Mouse (Mus musculus) left cerebral cortex, postnatal 25 days (tissue): ENCODE measurements around the gene Igsf8. TPM values are rescaled to one million over a fixed set of nuclear protein-coding genes. Genes with fewer than 3 reads are reported as not detected.

ENCODE experiments used
- DNase-seq, 2 experiments: peaks; one replicate each; pipeline ENCODE4 v3.0.0; 2022; ENCODE audit warnings: low spot score in 2 of 2, mixed read lengths in 1 of 2
- intact Hi-C: fragments of 180-260 bp; cut with DNase I; formaldehyde crosslinking; loops from one replicate; pipeline ENCODE4 v1.15.1; 2025
- total RNA-seq, 2 experiments: library from RNA; stranded (reverse); gene quantifications; 2 replicates each; pipeline ENCODE4 v1.2.3; 2021

Gene Igsf8
- total RNA-seq, 2 experiments from 2014 or later: 232 to 242 TPM

DNA sequence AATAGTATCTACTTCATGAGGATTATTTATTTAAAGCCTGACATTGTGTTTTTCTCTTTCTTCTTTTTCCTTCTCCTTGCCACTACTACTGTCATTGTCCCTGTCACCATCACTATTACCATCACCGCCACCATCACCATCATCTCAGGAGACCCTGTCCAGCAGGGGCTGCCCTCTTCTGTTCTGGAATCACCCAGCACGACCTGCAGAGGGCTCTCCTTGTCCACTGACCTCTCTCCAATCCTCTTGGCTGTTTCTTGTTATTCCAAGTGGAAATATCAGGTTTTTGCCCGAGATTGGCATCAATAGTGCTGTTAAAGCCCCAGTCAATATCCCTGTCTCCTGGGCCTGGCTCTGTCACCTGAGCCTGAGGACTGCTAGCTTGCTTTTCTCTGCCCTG is 72.1 kb downstream of the Igsf8 start:
- intact Hi-C loops: no loop called here
- DNase-seq: no peak

DNA sequence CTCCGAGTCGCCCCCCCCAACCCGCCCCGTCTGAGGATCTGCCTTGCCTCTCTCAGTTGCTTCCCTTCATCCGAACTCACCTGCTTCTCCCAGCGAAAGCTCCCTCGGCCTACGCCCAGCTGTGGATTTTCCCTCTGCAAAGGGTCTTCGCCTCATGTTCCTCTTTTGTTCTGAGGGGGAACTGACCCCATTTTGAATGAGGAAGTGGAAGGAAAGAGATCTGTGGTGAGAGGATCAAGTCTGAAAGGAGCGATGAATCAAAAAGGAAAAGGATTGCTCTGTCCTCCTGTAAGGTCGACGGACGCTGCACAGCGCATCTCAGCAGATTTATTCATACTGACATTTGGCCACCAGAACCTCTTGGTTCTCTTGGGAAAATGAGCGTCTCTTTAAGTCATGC is 74.4 kb downstream of the Igsf8 start:
- DNase-seq: no peak
- intact Hi-C loops: no loop called here

DNA sequence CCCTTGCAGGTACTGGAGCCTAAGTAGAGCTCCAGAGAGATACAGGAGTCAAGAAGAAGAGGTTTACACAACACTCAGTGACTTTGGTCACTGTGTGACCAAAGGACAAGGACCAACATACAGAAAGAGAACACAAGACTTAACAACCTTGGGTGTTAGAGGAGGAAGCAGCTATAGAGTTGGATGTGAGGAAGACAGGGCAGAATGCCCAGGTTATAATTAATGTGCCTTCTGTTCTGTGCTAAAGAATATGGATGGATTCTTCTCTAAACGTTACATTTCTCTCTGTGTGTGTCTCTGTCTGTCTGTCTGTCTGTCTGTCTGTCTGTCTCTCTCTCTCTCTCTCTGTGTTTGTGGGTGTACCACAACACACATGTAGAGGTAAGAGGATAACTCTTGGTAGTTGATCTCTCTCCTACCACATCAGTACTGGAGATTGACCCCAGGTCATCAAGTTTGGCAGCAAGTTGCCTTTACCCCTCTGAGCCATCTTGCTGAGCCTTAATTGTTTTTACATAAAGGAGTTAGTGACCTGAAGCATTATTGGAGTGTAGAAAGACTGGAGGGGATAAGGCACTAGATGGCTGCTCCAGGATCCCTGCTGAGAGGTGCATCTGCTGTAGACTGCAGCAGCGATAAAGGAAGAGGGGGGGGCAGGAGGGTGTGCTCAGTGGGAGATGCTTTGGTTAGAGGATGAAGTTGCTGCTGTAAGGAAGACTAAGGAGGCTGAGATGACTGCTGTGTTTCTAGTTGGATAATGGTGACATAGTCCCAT is 76.2 kb downstream of the Igsf8 start:
- peak in 1 of 2 experiments; percentile 30 for DNase-seq
- intact Hi-C loops: no loop called here

DNA sequence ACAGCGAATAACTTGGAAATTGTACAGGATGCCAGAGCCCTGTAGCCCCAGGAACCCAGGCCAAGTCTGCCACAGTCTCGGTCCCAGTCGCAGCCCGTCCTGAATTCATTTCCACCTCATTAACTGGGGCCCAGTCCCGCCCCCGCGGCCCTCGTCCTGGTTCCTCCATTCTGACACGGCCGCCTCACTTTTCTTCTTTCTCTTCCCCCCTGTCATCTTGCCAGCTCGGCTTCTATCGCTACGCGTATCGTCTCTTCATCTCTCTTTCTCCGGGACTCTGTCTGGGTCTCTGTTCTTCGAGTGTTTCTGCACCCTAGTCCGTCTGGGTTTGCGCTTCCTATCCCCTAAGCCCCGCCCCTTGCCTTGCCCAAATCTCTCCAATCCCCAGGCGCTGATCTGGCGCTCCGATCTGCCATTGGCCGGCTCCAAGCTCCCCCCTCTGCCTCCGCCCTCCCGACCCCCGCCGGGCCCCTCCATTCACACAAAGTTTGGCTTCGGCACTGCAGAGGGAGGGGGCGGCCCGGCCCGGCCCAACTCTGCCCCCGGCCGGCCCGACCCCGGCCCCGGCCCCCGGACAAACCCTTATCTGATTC is 79.4 kb downstream of the Igsf8 start, which contains the start of gene Kcnj10:
TSS of gene Kcnj10 (plus strand) at position 482 of the 593 bp plus-strand sequence.
- intact Hi-C loops: no loop called here

DNA sequence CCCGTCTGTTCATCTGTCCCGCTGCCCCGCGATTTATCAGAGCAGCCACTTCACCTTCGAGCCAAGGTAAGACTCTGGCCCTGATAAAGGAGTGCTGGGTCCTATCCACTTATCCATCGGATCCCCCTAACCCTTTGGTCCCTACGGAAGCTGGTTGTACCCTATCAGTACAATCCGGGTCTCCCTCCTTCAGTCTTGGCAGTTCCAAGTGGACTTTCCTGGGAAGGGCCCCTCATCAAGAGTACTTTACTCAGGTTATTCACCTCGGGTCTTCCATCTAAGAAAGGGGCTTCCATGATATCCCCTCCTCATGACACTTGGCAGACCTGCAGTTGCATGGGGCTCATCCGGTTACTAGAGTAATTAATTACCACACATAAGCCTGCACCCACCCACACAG is 79.9 kb downstream of the Igsf8 start:
- DNase-seq: no peak
- intact Hi-C loops: no loop called here

More for the DNA sequence above, 79.4 kb downstream of the Igsf8 start, which contains the start of gene Kcnj10:
- DNase-seq: peak; percentile 67 to 81

DNA sequence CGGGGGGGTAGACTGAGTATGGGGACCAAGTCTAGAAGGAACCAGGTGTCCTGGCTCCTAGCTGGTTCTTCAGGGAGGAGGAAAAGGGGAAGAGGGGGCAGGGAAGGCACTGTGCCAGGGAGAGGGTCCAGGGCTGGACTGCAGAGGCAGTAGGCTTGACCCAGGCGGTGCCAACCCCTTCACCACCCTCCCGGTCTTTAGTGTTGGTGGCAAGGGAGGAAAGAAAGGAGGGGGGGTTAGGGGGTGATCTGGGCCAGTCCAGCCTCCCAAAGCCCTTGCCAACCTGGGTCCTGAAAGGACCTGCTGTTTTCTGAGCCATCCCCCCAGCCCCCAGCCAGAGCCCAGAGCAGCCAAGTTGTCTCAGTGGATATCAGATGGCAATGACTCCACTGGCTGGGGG is 81.3 kb downstream of the Igsf8 start:
- intact Hi-C loops: no loop called here
- DNase-seq: peak; percentile 51 to 78

DNA sequence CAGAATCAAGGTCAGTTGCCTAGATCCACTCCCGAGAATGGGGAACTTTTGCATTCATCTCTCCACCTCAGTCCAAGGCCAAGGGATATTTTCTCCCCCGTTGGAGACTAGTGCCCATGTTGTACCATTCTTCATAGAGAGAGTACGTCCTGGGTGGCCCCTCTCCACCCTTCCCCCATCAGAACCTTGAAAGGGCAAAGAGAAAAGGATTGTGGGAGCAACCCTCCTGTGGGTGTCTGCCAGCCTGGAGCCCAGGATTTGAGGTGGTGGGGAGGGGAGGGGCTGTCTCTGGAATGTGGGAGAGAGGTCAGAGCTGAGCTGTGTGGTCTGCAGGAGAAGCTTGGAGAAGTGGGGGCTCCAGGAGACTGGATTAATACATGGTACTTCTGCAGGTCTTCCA is 82.5 kb downstream of the Igsf8 start:
- peak in 1 of 2 experiments; percentile 34 for DNase-seq
- intact Hi-C loops: no loop called here

DNA sequence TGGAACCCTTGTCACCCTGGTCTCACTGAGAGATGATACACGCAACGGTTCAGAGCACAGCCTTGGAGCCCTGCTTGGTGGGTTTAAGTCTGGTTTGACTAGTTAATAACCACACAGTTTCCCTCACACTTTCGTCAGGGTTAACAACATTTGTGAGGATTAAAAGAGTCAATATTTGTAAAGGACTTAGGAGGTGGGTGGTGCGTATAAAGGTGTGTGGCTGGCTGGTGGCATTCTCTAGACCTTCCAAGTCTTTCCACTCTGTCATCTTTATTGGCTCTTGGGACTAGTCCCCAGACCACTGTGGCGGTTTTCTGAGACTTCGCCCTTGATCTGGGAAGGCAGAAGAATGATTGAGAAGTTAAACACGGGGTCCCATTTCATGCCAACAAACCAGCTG is 83.4 kb downstream of the Igsf8 start:
- intact Hi-C loops: no loop called here
- no peak for DNase-seq

DNA sequence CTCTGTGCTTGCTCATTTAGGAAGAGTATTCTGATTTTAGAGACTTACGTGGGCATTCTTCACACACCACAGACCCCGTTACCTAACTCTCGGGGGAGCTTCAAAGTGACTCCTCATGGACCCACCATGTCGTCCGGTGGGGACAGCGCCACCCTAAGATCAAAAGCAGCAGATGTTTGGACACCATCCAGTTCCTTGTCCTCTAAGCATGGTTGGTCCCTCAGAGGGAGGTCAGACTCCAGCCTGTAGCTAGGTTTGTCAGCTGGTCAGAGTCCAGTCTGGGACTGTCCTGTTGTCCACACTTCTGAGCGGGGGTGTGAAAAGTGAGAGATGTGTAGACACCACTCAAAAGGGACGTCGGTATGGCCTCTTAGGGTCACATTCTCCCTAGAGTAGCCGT is 85.3 kb downstream of the Igsf8 start:
- intact Hi-C loops: no loop called here
- DNase-seq: no peak

DNA sequence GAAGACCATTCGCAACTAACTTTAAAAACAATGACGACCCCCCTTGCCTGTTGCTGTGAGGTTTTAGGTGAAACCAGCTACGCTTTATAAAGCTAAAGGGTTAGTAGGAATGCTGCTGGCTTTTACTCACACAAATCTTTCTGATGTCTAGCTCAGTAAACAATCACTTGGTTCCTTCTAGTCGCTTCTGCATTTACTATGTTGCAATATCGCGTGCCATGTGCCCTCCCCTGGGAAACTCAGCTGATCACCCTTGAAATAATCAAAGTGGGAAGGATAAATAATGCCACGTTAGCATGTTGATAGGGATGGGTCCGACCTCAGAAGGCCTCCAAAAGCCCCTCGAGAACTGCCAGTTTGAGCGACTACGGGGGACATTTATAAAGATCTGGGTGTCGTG is 85.9 kb downstream of the Igsf8 start:
- intact Hi-C loops: no loop called here
- no peak for DNase-seq

DNA sequence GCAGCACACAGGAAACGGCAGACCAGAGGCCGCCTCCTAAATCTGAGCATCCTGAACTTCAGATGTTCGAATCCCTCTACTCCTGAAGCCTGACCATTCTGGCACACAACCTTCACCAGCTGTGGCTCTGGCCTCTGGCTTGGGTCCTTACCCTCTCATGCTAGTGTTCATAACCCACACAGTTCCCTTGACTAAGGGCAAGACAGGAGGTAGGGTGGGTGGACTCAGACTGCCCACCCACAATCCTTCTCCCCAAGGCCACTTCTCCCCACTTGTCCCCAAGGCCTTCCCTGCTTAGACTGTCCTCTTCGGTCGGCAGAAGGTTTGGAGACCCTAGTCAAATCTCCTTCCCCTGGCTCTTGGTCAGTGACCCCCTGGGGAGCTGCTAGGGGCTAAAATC is 88.1 kb downstream of the Igsf8 start:
- DNase-seq: no peak
- intact Hi-C loops: no loop called here

DNA sequence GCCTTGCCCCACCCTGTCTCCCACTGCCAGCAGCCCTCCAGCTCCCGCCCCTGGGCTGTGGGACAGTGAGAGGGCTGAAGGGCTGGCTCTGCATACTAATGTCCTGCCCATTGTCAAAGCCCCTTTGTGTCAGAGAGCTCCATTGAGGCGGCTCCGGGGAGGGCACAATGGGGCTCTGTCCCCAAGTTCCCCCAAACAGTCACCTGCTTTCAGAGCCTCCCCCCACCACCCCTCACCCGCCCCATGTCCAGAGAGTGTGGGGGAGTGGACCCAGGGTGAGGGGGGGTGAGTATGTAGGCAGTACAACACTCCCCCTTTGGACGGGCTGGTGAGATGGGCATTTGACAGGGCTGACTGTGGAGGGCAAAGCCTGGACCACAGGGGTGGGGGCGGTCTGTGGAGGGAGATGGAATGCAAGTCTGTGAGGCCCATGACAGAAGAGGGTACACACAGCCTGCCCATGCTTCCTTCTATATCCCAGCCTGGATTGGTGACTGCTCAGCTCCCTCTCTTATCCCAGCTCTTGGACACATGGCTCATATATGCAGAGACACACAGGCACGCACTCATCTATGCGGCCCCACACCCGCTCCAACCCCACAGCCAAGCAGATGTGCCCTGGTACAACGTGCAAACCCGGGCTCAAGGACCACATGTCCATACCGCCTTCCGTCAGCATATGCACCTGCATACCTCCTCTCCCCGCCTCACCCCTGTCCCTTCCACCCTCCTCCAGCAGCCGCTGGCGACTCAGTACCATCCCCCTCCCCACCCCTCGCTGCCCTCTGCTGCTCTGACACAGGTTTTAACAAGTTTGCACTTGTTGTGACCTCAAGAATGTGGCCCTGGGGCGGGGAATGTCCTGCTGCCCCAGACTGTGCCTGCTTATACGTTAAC is 88.7 kb downstream of the Igsf8 start:
- DNase-seq: peak in 1 of 2 experiments; percentile 81
- intact Hi-C loops: no loop called here

DNA sequence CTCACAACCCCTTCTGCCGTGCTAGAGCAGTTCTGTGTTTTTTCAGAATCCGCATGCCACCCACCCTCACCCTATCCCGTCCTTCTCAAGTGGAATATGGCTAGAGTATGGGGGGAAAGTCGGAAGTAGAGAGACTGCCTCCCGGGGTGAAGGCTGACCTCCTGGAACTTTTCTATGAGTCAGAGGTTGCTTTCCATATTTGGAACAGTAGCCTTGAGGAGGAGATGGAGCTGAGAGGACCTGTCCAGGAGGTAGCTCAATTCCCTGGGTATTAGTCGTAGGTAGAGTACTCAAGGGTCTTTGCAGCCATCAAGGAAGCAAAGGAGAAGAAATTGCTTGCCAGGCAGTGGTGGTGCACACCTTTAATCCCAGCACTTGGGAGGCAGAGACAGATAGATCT is 90.6 kb downstream of the Igsf8 start:
- intact Hi-C loops: no loop called here
- DNase-seq: no peak

DNA sequence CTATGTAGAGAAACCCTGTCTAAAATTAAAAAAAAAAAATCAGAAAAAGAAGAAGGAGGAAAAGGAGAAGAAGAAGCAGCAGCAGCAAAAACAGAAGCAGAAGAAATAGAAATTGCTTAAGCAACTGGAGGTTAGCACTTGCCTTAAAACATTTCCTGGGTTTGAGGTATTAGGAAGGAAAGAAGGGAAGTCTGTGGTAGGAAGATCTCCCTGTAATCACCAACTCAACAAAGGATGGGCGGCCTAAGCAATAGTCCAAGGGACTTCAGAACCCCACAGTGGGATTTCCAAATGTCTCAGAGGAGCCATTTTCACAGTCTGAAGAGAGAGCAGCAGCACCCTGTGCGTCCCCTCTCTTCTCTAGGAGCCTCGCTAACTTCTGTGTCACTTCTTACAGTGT is 91.0 kb downstream of the Igsf8 start:
- DNase-seq: no peak
- intact Hi-C loops: no loop called here

DNA sequence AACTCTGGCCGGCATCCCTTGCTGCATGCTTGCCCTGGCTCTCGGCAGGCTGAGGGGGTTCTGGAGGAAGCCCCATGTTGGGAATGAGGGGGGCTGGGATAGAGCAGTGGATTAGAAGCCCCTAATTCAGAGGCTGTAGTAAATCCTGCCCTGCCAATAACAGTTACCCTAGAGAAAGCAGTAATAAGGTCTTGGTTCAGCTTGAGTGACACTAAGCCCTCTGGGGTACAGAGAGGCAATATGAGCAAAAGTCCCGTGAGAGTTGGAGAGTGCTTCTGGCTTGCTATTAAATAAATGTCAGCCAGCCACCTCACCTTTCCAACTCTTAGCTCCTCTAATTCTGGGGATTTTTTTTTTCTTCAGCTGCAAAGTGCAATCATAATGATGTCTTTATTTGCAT is 93.9 kb downstream of the Igsf8 start:
- intact Hi-C loops: no loop called here
- DNase-seq: no peak

DNA sequence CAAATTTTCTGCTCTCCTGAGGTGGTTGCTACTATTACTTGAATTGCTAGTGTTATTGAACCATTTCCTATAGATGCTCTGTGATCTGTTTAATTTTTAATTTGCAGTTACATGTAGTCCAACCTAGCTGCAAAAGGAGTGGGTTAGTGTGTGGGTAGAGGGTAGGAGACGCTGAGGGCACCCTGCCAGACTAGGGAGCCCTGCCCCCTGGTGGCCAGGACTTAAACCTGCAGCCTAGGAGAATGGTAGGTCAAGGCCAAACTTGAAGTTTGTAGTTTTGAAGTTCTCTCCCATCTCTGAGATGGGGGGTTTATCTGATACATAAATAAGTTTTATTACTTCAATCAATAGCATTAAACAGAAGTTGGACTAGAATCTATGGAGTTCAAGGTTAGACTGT is 96.1 kb downstream of the Igsf8 start:
- DNase-seq: peak; percentile 43 to 49
- intact Hi-C loops: no loop called here

DNA sequence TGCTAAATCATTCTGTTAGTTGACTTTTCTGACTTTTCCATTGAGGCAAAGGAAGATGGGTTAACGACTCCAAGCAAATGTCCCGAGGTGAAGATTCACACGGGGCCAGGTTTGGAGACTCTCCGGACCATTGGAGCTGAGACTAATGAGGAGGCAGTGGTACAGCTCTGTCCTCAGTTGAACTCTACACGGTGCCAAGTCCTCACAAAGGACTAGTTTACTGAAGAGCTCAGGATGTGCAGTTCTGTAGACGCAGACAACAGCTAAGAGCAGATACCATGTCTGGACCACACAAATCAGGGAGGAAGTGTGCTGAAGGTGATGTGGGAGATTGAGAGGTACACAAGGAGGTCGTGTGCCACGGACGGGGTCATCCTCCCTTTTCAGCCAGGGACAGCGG is 96.9 kb downstream of the Igsf8 start:
- DNase-seq: no peak
- intact Hi-C loops: no loop called here

DNA sequence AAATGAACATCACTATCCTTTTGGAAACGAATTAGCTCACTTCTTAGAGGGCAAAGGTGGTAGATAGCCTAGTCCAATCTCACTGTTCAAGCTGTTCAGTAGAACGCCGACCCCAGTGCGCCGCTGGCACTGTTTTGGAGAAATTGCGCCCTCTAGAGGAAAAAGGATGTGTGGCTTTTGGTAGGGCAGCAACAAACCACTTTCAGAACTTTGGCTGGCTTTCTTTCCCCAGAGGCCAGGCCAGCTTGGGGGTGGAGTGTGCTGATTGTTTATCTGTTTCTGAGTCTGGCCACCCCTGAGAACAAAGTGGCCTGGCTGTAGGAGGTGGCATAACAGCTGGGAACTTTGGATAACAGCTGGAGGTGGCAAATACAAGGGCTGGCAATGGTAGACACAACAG is 103.2 kb downstream of the Igsf8 start:
- intact Hi-C loops: loop anchor here (5.0 kb wide), 1 partner anchor 37 kb away; the partner anchor contains the start of gene Kcnj9
- DNase-seq: peak; percentile 54 to 75

DNA sequence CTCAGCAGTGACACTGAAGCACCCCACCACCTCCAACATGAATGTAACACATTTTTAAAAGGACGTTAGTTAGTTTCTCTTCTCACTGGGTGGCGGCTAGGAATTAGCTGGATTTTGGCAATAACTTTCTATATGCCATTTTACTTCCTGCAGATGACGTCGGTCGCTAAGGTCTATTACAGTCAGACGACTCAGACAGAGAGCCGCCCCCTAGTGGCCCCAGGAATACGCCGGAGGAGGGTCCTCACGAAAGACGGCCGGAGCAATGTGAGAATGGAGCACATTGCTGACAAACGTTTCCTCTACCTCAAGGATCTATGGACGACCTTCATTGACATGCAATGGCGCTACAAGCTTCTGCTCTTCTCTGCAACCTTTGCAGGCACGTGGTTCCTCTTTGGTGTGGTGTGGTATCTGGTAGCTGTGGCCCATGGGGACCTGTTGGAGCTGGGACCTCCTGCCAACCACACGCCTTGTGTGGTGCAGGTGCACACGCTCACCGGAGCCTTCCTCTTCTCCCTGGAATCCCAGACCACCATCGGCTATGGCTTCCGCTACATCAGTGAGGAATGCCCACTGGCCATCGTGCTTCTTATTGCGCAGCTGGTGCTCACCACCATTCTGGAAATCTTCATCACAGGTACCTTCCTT is 107.5 kb downstream of the Igsf8 start:
- intact Hi-C loops: no loop called here
- no peak for DNase-seq
